ENCODE assay signal across 23 mouse cellular contexts in genomic region chr4:156249567-156249966, GRCm38 (mm10). TPM values are rescaled to one million over a fixed set of nuclear protein-coding genes. Genes with fewer than 3 reads are reported as not detected.
DNase-seq lines count a peak whose midpoint lies in the region; ATAC-seq and TF ChIP-seq lines count a peak whose summit lies in the region.
"Had no signal": no experiment of that assay in that cellular context is flagged by ENCODE, and none has a peak within 500 bp of the region (broad histone marks: within the 10 kb centered on the region; RNA-seq: fewer than 3 reads in every experiment).

No protein-coding gene starts in this region.

- no peak for TF ChIP-seq CTCF in hindbrain, postnatal 0 days (IDR thresholded peaks at IDR 0.05; ENCODE audit: low read depth)

- H3K4me2 ChIP-seq in embryonic facial prominence, embryonic 12.5 days (replicated peaks): no peak overlapping the region
- no peak overlapping the region for H3K4me2 ChIP-seq in hindbrain, postnatal 0 days (ENCODE audit: low read depth, low read length)
- H3K4me2 ChIP-seq in midbrain, embryonic 12.5 days (replicated peaks): no peak overlapping the region
- H3K4me2 ChIP-seq in midbrain, embryonic 11.5 days: no peak overlapping the region
- H3K4me2 ChIP-seq in liver, embryonic 16.5 days (ENCODE audit: low read depth, low read length): no peak overlapping the region
- H3K4me2 ChIP-seq: limb, embryonic 15.5 days; stomach, embryonic 15.5 days had no signal

- H3K27ac ChIP-seq in embryonic facial prominence, embryonic 12.5 days: no peak overlapping the region
- no peak overlapping the region for H3K27ac ChIP-seq in embryonic facial prominence, embryonic 10.5 days (replicated peaks)
- H3K27ac ChIP-seq in hindbrain, postnatal 0 days: no peak overlapping the region
- no peak overlapping the region for H3K27ac ChIP-seq in hindbrain, embryonic 10.5 days
- peak overlapping the region; percentile 47; the same call in 1 of the 2 replicates for H3K27ac ChIP-seq in midbrain, embryonic 12.5 days (replicated peaks)
- H3K27ac ChIP-seq in midbrain, embryonic 11.5 days (ENCODE audit: low read depth, low read length): no peak overlapping the region
- peak overlapping the region; percentile 12; the same call in 1 of the 2 replicates for H3K27ac ChIP-seq in liver, embryonic 16.5 days (ENCODE audit: low read length)
- H3K27ac ChIP-seq: kidney, postnatal 0 days; layer of hippocampus, adult 2 months; limb, embryonic 15.5 days; macrophage; stomach, embryonic 15.5 days had no signal

- 69% methylated on average over 11 of the region's 11 CpGs for WGBS in embryonic facial prominence, embryonic 12.5 days
- WGBS in embryonic facial prominence, embryonic 10.5 days: 70% methylated on average over 11 of the region's 11 CpGs
- WGBS in hindbrain, postnatal 0 days: 67% methylated on average over 11 of the region's 11 CpGs
- WGBS in hindbrain, embryonic 10.5 days: 67% methylated on average over 11 of the region's 11 CpGs
- WGBS in midbrain, embryonic 12.5 days: 71% methylated on average over 11 of the region's 11 CpGs
- 63% methylated on average over 11 of the region's 11 CpGs for WGBS in midbrain, embryonic 11.5 days
- WGBS in liver, embryonic 16.5 days (ENCODE audit: insufficient replicate concordance): 61% methylated on average over 11 of the region's 11 CpGs

- H3K9ac ChIP-seq in embryonic facial prominence, embryonic 12.5 days: no peak overlapping the region
- H3K9ac ChIP-seq in hindbrain, postnatal 0 days (replicated peaks; ENCODE audit: low read length): no peak overlapping the region
- no peak overlapping the region for H3K9ac ChIP-seq in midbrain, embryonic 12.5 days (replicated peaks)
- H3K9ac ChIP-seq in midbrain, embryonic 11.5 days (ENCODE audit: low read length): no peak overlapping the region
- H3K9ac ChIP-seq in liver, embryonic 16.5 days (ENCODE audit: low read depth, low read length): no peak overlapping the region
- H3K9ac ChIP-seq: limb, embryonic 15.5 days; stomach, embryonic 15.5 days had no signal

- H3K9me3 ChIP-seq in embryonic facial prominence, embryonic 12.5 days: no peaks in the 10 kb centered on the region
- H3K9me3 ChIP-seq in embryonic facial prominence, embryonic 10.5 days: no peaks in the 10 kb centered on the region
- no peaks in the 10 kb centered on the region for H3K9me3 ChIP-seq in hindbrain, postnatal 0 days (ENCODE audit: low read length)
- H3K9me3 ChIP-seq in hindbrain, embryonic 10.5 days: no peaks in the 10 kb centered on the region
- H3K9me3 ChIP-seq in midbrain, embryonic 12.5 days: no peaks in the 10 kb centered on the region
- no peaks in the 10 kb centered on the region for H3K9me3 ChIP-seq in midbrain, embryonic 11.5 days (ENCODE audit: control insufficient read depth, low read length)
- no peaks in the 10 kb centered on the region for H3K9me3 ChIP-seq in liver, embryonic 16.5 days (replicated peaks; ENCODE audit: control insufficient read depth, low read length)
- H3K9me3 ChIP-seq: limb, embryonic 15.5 days; stomach, embryonic 15.5 days had no signal

- H3K27me3 ChIP-seq in embryonic facial prominence, embryonic 12.5 days: peaks cover 22% of the 10 kb centered on the region
- peaks cover 37% of the 10 kb centered on the region for H3K27me3 ChIP-seq in embryonic facial prominence, embryonic 10.5 days (replicated peaks; ENCODE audit: low read depth, poor library complexity, severe bottlenecking)
- no peaks in the 10 kb centered on the region for H3K27me3 ChIP-seq in hindbrain, postnatal 0 days (ENCODE audit: insufficient read depth, low read length)
- peaks cover 33% of the 10 kb centered on the region for H3K27me3 ChIP-seq in hindbrain, embryonic 10.5 days (ENCODE audit: insufficient read depth, poor library complexity, severe bottlenecking)
- peaks cover 18% of the 10 kb centered on the region for H3K27me3 ChIP-seq in midbrain, embryonic 12.5 days
- peaks cover 11% of the 10 kb centered on the region for H3K27me3 ChIP-seq in midbrain, embryonic 11.5 days (ENCODE audit: control insufficient read depth, insufficient read depth, low read length)
- peaks cover 6% of the 10 kb centered on the region for H3K27me3 ChIP-seq in liver, embryonic 16.5 days (ENCODE audit: control insufficient read depth, insufficient read depth, low read depth, low read length)

- peaks cover 48% of the 10 kb centered on the region for H3K36me3 ChIP-seq in embryonic facial prominence, embryonic 12.5 days
- peaks cover 58% of the 10 kb centered on the region for H3K36me3 ChIP-seq in embryonic facial prominence, embryonic 10.5 days (replicated peaks)
- H3K36me3 ChIP-seq in hindbrain, postnatal 0 days (ENCODE audit: insufficient read depth, low read length): peaks cover 34% of the 10 kb centered on the region
- peaks cover 51% of the 10 kb centered on the region for H3K36me3 ChIP-seq in hindbrain, embryonic 10.5 days
- peaks cover 51% of the 10 kb centered on the region for H3K36me3 ChIP-seq in midbrain, embryonic 12.5 days
- H3K36me3 ChIP-seq in midbrain, embryonic 11.5 days (ENCODE audit: control insufficient read depth, insufficient read depth, low read length): peaks cover 20% of the 10 kb centered on the region
- H3K36me3 ChIP-seq in liver, embryonic 16.5 days (ENCODE audit: control insufficient read depth, insufficient read depth): peaks cover 70% of the 10 kb centered on the region

- ATAC-seq in embryonic facial prominence, embryonic 12.5 days (ENCODE audit: insufficient number of reproducible peaks, insufficient read depth, low FRiP score, low TSS enrichment): 0 out of 2 replicates have a peak, but pooled peaks have one; percentile 5
- ATAC-seq in hindbrain, postnatal 0 days: peak; percentile 33; the same call in 1 of the 2 replicates
- ATAC-seq in midbrain, embryonic 12.5 days (ENCODE audit: low FRiP score, low read depth): peak; percentile 31; the same call in 1 of the 2 replicates
- no peak for ATAC-seq in midbrain, embryonic 11.5 days (ENCODE audit: low FRiP score)
- ATAC-seq in liver, embryonic 16.5 days (ENCODE audit: low read depth): no peak
- ATAC-seq: activated CD4-positive, CD25-positive, alpha-beta regulatory T cell, adult 4 months had no signal

- DNase-seq in embryonic facial prominence, embryonic 10.5 days (ENCODE audit: low spot score): no peak
- no peak for DNase-seq in hindbrain, postnatal 0 days (ENCODE audit: low spot score)
- no peak for DNase-seq in hindbrain, embryonic 10.5 days (ENCODE audit: low spot score)
- no peak for DNase-seq in midbrain, embryonic 11.5 days (ENCODE audit: low spot score, missing footprints)
- DNase-seq in layer of hippocampus, adult 9-11 months: no peak
- DNase-seq: adrenal gland, postnatal 36 days; cerebellum, adult 9-10 months; gastrocnemius, postnatal 25 days; heart, postnatal 4 days; right cerebral cortex, adult 18-20 months; spleen, adult 18-20 months; thymus, postnatal 14 days had no signal

- peaks cover 10% of the 10 kb centered on the region; the same call in 1 of the 2 replicates for H3K4me1 ChIP-seq in embryonic facial prominence, embryonic 12.5 days
- peaks cover 17% of the 10 kb centered on the region for H3K4me1 ChIP-seq in embryonic facial prominence, embryonic 10.5 days
- 0 out of 2 replicates have a peak, but pooled peaks cover 2% of the 10 kb centered on the region for H3K4me1 ChIP-seq in hindbrain, postnatal 0 days (ENCODE audit: insufficient read depth, low read length)
- H3K4me1 ChIP-seq in hindbrain, embryonic 10.5 days (replicated peaks): peaks cover 27% of the 10 kb centered on the region
- peaks cover 4% of the 10 kb centered on the region; the same call in 1 of the 2 replicates for H3K4me1 ChIP-seq in midbrain, embryonic 12.5 days
- peaks cover 3% of the 10 kb centered on the region; the same call in 1 of the 2 replicates for H3K4me1 ChIP-seq in midbrain, embryonic 11.5 days (ENCODE audit: control insufficient read depth, insufficient read depth, low read length)
- H3K4me1 ChIP-seq in liver, embryonic 16.5 days (ENCODE audit: control insufficient read depth, low read depth, low read length): peaks cover 46% of the 10 kb centered on the region

- H3K4me3 ChIP-seq in embryonic facial prominence, embryonic 12.5 days: no peak overlapping the region
- no peak overlapping the region for H3K4me3 ChIP-seq in embryonic facial prominence, embryonic 10.5 days
- H3K4me3 ChIP-seq in hindbrain, postnatal 0 days (ENCODE audit: low read length): no peak overlapping the region
- no peak overlapping the region for H3K4me3 ChIP-seq in hindbrain, embryonic 10.5 days
- no peak overlapping the region for H3K4me3 ChIP-seq in midbrain, embryonic 12.5 days
- H3K4me3 ChIP-seq in midbrain, embryonic 11.5 days (ENCODE audit: low read depth, low read length): no peak overlapping the region
- no peak overlapping the region for H3K4me3 ChIP-seq in liver, embryonic 16.5 days (ENCODE audit: low read depth, low read length)
- H3K4me3 ChIP-seq: erythroblast, embryonic 14.5 days; layer of hippocampus, adult 2 months; limb, embryonic 15.5 days; stomach, embryonic 15.5 days had no signal

RNA-seq across cellular contexts. Expression of gene Samd11, which starts 5.9 kb away (rescaled TPM):
- 1.1 and 1.3 TPM in 2 replicates for polyA plus RNA-seq in embryonic facial prominence, embryonic 12.5 days (2016; fragmentation: Nextera tagmentation; extraction: Ambion mirVana)
- polyA plus RNA-seq in embryonic facial prominence, embryonic 10.5 days (2016; fragmentation: Nextera tagmentation; extraction: Ambion mirVana): 1.2 and 1.6 TPM in 2 replicates
- 3.1 and 5.2 TPM in 2 replicates for total RNA-seq in hindbrain, postnatal 0 days (2014; rRNA removed)
- 1.8 and 2.9 TPM in 2 replicates for polyA plus RNA-seq in hindbrain, postnatal 0 days (2015; fragmentation: Nextera tagmentation; extraction: Ambion mirVana)
- polyA plus RNA-seq in hindbrain, embryonic 10.5 days (2016; fragmentation: Nextera tagmentation; extraction: Ambion mirVana): 2.1 and 2.7 TPM in 2 replicates
- 5.2 and 5.6 TPM in 2 replicates for polyA plus RNA-seq in midbrain, embryonic 12.5 days (2016; fragmentation: Nextera tagmentation; extraction: Ambion mirVana)
- polyA plus RNA-seq in midbrain, embryonic 11.5 days (2014; fragmentation: Nextera tagmentation; extraction: Ambion mirVana): 2.6 TPM in 2 replicates
- 36.4 and 37.7 TPM in 2 replicates for polyA plus RNA-seq in liver, embryonic 16.5 days (2015; fragmentation: Nextera tagmentation; extraction: Ambion mirVana)
- total RNA-seq: neutrophil, adult 5-6 weeks had no signal
- polyA plus RNA-seq: kidney, postnatal 0 days had no signal

RNA-seq across cellular contexts. Expression of gene Noc2l, which starts 13.8 kb away (rescaled TPM):
- polyA plus RNA-seq in embryonic facial prominence, embryonic 12.5 days (2016; fragmentation: Nextera tagmentation; extraction: Ambion mirVana): 97.4 and 98.7 TPM in 2 replicates
- 110 and 120 TPM in 2 replicates for polyA plus RNA-seq in embryonic facial prominence, embryonic 10.5 days (2016; fragmentation: Nextera tagmentation; extraction: Ambion mirVana)
- total RNA-seq in hindbrain, postnatal 0 days (2014; rRNA removed): 79.8 and 80.8 TPM in 2 replicates
- polyA plus RNA-seq in hindbrain, postnatal 0 days (2015; fragmentation: Nextera tagmentation; extraction: Ambion mirVana): 40.9 and 43.8 TPM in 2 replicates
- 91.4 and 108 TPM in 2 replicates for polyA plus RNA-seq in hindbrain, embryonic 10.5 days (2016; fragmentation: Nextera tagmentation; extraction: Ambion mirVana)
- 85.2 and 93.7 TPM in 2 replicates for polyA plus RNA-seq in midbrain, embryonic 12.5 days (2016; fragmentation: Nextera tagmentation; extraction: Ambion mirVana)
- polyA plus RNA-seq in midbrain, embryonic 11.5 days (2014; fragmentation: Nextera tagmentation; extraction: Ambion mirVana): 74.3 and 81.9 TPM in 2 replicates
- 36.0 and 36.2 TPM in 2 replicates for polyA plus RNA-seq in liver, embryonic 16.5 days (2015; fragmentation: Nextera tagmentation; extraction: Ambion mirVana)

RNA-seq across cellular contexts. Expression of gene Plekhn1, which starts 14.9 kb away (rescaled TPM):
- polyA plus RNA-seq in embryonic facial prominence, embryonic 12.5 days (2016; fragmentation: Nextera tagmentation; extraction: Ambion mirVana): 32.5 and 35.7 TPM in 2 replicates
- 22.5 and 23.9 TPM in 2 replicates for polyA plus RNA-seq in embryonic facial prominence, embryonic 10.5 days (2016; fragmentation: Nextera tagmentation; extraction: Ambion mirVana)
- 52.9 and 55.3 TPM in 2 replicates for total RNA-seq in hindbrain, postnatal 0 days (2014; rRNA removed)
- 19.6 and 19.7 TPM in 2 replicates for polyA plus RNA-seq in hindbrain, postnatal 0 days (2015; fragmentation: Nextera tagmentation; extraction: Ambion mirVana)
- 22.3 and 23.0 TPM in 2 replicates for polyA plus RNA-seq in hindbrain, embryonic 10.5 days (2016; fragmentation: Nextera tagmentation; extraction: Ambion mirVana)
- 29.7 and 31.9 TPM in 2 replicates for polyA plus RNA-seq in midbrain, embryonic 12.5 days (2016; fragmentation: Nextera tagmentation; extraction: Ambion mirVana)
- 15.6 and 18.1 TPM in 2 replicates for polyA plus RNA-seq in midbrain, embryonic 11.5 days (2014; fragmentation: Nextera tagmentation; extraction: Ambion mirVana)
- 3.8 and 4.1 TPM in 2 replicates for polyA plus RNA-seq in liver, embryonic 16.5 days (2015; fragmentation: Nextera tagmentation; extraction: Ambion mirVana)

RNA-seq across cellular contexts. Expression of gene Perm1, which starts 33.9 kb away (rescaled TPM):
- polyA plus RNA-seq in embryonic facial prominence, embryonic 12.5 days (2016; fragmentation: Nextera tagmentation; extraction: Ambion mirVana): 0.70 and 1.1 TPM in 2 replicates
- 0.60 and 0.65 TPM in 2 replicates for polyA plus RNA-seq in embryonic facial prominence, embryonic 10.5 days (2016; fragmentation: Nextera tagmentation; extraction: Ambion mirVana)
- 1.6 and 1.7 TPM in 2 replicates for total RNA-seq in hindbrain, postnatal 0 days (2014; rRNA removed)
- polyA plus RNA-seq in hindbrain, postnatal 0 days (2015; fragmentation: Nextera tagmentation; extraction: Ambion mirVana): 1.2 and 1.3 TPM in 2 replicates
- polyA plus RNA-seq in hindbrain, embryonic 10.5 days (2016; fragmentation: Nextera tagmentation; extraction: Ambion mirVana): 1.2 and 1.8 TPM in 2 replicates
- polyA plus RNA-seq in midbrain, embryonic 12.5 days (2016; fragmentation: Nextera tagmentation; extraction: Ambion mirVana): 2.0 and 2.1 TPM in 2 replicates
- 0.81 and 1.2 TPM in 2 replicates for polyA plus RNA-seq in midbrain, embryonic 11.5 days (2014; fragmentation: Nextera tagmentation; extraction: Ambion mirVana)
- polyA plus RNA-seq in liver, embryonic 16.5 days (2015; fragmentation: Nextera tagmentation; extraction: Ambion mirVana): 0.14 and 0.40 TPM in 2 replicates
- polyA plus RNA-seq: erythroblast, embryonic 14.5 days had no signal

RNA-seq across cellular contexts. Expression of gene AW011738, which starts 46.5 kb away (rescaled TPM):
- 2.0 and 3.1 TPM in 2 replicates for polyA plus RNA-seq in embryonic facial prominence, embryonic 12.5 days (2016; fragmentation: Nextera tagmentation; extraction: Ambion mirVana)
- polyA plus RNA-seq in embryonic facial prominence, embryonic 10.5 days (2016; fragmentation: Nextera tagmentation; extraction: Ambion mirVana): 2.2 and 2.7 TPM in 2 replicates
- 4.6 and 5.0 TPM in 2 replicates for total RNA-seq in hindbrain, postnatal 0 days (2014; rRNA removed)
- polyA plus RNA-seq in hindbrain, postnatal 0 days (2015; fragmentation: Nextera tagmentation; extraction: Ambion mirVana): 3.7 and 4.0 TPM in 2 replicates
- 4.3 and 7.0 TPM in 2 replicates for polyA plus RNA-seq in hindbrain, embryonic 10.5 days (2016; fragmentation: Nextera tagmentation; extraction: Ambion mirVana)
- 7.6 and 8.1 TPM in 2 replicates for polyA plus RNA-seq in midbrain, embryonic 12.5 days (2016; fragmentation: Nextera tagmentation; extraction: Ambion mirVana)
- polyA plus RNA-seq in midbrain, embryonic 11.5 days (2014; fragmentation: Nextera tagmentation; extraction: Ambion mirVana): 2.4 TPM in 2 replicates
- 1.0 and 1.2 TPM in 2 replicates for polyA plus RNA-seq in liver, embryonic 16.5 days (2015; fragmentation: Nextera tagmentation; extraction: Ambion mirVana)

Comparison
In these comparisons a context has a peak if more than half of its experiments do, and no peak if none do; other contexts are left out.
1. ATAC-seq: peak in embryonic facial prominence, embryonic 12.5 days (single experiment), hindbrain, postnatal 0 days (single experiment) and midbrain, embryonic 12.5 days (single experiment); none in midbrain, embryonic 11.5 days (single experiment) and liver, embryonic 16.5 days (single experiment).
2. H3K27ac ChIP-seq: peak in midbrain, embryonic 12.5 days (single experiment) and liver, embryonic 16.5 days (single experiment); none in embryonic facial prominence, embryonic 12.5 days (single experiment), embryonic facial prominence, embryonic 10.5 days (single experiment), hindbrain, postnatal 0 days (single experiment), hindbrain, embryonic 10.5 days (single experiment) and midbrain, embryonic 11.5 days (single experiment).